Mouse (Mus musculus) B cell, adult 2 months (primary cell): ENCODE results near the gene Cbfb.
"Not testable (repeated sequence)": the region's sequence is repeated elsewhere in the genome, so short reads cannot be mapped to it uniquely, and the experiment has no call there.

Experiments
- DNase-seq, 2 experiments: peaks; one replicate each; pipeline ENCODE4 v3.0.0; 2022

Cbfb gene

DNA sequence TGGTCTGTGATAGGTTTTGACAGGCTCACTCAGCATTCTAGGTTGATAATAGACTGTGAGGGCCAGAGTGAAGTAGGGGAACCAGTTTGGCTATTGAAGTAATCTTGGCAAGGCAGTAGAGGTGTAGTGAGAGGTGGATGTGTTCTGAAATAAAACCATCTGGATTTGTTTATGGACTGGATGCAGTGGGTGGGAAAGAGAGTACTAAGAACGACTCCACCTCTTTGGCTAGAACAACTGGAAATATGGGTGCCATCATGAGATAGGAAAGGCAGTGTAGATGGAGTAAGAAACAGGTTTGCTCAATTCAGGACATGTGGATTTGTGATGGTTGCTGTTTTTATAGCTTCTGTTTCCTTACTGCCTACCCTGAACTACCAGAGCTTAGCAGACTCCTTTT is 11.7 kb downstream of the Cbfb start:
- no peak for DNase-seq

- no peak for DNase-seq
These were observed 16.1 kb downstream of the Cbfb start for GRCm38 (mm10) chr8:105186467-105187005.

DNA sequence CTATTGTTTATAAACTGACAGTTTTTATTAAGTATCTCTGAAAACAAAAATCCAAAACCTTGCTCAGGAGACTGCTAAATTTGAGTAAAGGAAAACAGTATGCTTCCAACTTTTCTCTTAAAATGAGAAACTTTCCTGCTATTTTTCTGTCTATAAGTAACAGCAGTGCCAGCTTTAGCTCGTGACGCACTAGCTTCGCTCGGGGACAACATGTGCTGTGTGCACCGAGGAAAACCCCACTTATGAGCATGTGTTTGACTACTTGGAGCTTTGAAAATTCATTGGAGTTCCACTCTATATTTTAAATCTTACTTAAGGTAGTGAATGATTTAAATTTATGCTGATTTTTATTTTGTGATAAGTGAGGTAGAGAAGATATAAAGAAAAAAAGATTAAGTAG is 21.7 kb downstream of the Cbfb start:
- no peak for DNase-seq

DNA sequence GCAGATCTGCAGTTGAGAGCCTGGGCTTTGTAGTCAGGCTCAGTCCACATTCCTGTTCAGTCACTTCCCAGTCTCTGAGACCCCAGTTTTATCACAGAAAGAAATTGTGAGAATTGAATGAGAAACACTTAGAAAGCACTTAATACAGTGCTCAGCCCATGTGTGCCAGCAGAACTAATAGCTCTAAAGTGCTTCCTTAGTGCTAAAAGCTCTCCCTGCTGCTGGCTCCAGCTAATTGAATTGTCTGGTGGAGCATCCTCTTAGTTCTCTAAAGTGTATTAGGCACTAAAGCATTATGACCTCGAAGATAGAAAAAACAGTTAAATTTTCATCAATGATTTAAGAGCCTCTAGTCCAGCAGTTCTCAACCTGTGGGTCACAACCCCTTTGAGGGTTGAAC is 35.3 kb downstream of the Cbfb start:
- DNase-seq, result no peak

- no peak for DNase-seq
These were observed 36.3 kb downstream of the Cbfb start for GRCm38 (mm10) chr8:105206766-105207275.

GRCm38 (mm10) chr8:105207675-105208273 is 37.3 kb downstream of the Cbfb start:
- DNase-seq, result no peak

DNA sequence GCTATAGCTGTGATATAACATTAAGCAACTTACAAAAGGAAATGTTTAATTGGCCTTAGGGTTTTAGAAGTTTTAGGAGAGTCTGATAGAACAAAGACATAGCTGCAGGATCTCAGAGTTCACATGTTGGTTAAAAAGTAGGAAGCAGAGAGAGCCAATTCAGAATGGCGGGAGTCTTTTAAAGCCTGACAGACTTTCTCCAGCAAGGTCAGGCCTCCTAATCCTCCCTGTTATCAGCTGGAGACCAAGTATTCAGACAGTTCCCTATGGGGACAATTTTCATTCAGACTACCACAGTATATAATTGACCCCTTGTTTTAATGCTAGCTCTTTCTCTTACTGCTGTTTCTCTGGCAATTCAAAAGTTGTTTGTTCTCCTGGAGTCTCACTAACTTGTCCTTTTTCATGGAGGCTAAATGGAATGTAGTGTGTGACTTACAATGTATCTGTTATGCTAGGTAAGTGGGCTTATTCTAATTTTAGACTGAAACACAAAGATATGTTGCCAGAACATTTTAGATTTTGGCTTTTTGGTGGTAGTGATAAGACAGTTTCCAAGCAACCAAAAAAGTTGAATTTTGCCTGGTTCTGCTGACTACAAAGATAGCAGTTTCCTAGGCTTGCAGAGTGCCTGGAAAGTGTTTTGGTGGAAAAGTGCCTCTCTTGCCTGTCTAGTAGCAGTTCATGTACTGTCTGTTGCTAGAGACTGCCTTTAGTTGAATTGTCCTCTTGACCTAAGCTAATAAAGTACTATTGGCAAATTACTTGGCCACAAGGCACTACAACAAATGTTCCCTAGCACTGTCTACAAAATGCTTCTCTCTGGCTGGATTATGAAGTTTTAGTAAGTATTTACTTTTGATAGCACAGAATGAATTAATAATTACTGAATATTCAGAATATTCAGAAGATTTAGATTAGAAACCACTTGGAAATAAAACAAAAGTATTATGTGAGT is 39.0 kb downstream of the Cbfb start:
- DNase-seq, result no peak

DNA sequence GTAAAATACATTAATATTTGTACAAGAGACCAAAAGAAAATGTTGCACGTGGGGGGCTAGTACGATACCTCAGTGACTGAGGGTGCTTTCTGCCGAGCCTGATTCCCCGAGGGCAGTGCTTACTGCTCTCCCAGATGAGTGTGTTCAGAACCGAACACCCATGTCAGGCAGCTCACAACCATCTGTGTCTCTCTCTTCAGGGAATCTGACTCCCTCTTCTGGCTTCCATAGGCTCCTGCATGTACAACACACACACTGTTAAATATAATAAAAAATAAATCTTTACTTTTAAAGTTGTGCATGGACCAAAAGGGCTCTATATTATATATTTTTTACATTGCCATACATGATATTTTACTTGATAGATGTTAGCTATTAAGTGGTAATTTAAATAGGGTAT is 43.6 kb downstream of the Cbfb start:
- DNase-seq, result no peak

- DNase-seq, result peak; percentile 23 to 30
These were observed 47.5 kb downstream of the Cbfb start for GRCm38 (mm10) chr8:105217926-105218522.

- no peak for DNase-seq
These were observed 53.4 kb downstream of the Cbfb start for GRCm38 (mm10) chr8:105223850-105224249.

DNA sequence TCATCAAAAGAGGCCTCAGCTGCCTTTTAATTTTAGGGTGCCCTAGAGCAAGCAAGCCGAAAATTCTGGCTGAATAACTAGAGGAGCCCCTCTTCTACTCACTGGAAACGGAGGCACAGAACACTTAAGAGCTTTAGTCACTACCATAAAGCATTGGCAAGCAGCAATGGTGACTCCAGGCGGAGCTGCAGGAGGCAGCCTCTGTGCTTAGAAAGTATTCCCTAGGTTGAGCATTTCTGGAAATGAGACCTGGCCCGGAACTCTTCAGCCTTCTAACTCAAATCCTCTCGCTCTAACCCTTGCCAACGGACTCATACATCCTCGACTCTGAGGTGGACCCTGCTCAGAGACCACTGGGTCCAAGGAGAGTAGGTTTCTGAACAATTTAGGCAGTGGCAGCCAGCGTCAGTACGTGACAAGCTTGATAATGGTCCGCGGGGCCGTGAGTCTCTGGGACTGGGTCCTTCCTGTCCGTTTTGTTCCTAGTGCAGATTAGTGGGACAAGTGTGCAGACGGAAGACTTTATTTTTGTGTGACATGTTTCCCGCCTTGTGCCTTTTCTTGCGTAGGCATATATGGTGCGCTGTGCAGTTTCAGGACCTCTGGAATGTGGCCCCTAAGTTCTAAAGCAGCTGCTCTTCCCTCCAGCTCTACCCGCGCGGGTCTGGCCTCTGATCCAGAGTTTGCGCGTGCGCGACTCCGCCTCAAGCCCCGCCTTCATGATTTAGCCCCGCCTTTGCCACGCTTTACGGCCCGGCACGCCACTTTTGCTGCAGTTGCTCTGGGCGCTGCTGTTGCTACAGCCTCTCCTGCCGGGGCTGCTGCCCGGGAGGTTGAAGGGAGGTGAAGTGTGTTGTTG is 54.2 kb downstream of the Cbfb start, which contains the start of gene D230025D16Rik:
Gene D230025D16Rik, plus strand, starts transcription at position 733 of the 859 bp plus-strand sequence.
- DNase-seq, result peak; percentile 98

DNA sequence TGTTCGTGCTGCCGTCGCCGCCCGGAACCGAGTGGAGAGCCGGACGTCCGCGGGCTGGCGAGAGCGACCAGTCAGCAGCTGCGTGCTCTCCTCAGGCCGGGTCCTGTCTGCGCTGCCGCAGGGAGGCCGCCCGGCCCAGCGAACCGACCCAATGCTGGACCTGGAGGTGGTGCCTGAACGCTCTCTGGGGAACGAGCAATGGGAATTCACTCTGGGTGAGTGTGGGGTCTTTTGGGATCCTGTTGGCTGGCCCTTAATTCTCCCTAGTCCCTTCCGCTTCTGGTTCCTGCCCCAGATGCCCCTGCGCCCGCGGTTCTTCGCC is 54.8 kb downstream of the Cbfb start:
- no peak for DNase-seq

DNA sequence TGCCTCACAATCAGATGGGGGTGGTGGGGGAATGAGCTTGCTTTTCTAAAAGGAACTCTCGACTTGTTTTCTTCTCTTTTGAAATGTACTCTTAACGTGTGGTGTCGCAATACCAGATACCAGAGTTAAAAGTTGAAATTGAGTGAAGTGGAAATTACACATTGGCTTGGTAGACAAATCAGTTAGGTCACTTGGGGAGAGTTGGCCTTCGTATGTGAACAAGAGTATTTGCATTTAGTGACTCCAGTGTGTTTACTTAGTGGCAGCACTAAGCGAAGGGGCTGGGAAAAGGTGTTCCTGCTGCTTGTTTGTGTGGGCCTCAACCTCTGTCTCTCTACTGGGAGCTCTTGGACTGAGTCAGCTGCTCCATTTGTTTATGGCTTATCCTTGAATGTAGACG is 55.4 kb downstream of the Cbfb start:
- no peak for DNase-seq

DNA sequence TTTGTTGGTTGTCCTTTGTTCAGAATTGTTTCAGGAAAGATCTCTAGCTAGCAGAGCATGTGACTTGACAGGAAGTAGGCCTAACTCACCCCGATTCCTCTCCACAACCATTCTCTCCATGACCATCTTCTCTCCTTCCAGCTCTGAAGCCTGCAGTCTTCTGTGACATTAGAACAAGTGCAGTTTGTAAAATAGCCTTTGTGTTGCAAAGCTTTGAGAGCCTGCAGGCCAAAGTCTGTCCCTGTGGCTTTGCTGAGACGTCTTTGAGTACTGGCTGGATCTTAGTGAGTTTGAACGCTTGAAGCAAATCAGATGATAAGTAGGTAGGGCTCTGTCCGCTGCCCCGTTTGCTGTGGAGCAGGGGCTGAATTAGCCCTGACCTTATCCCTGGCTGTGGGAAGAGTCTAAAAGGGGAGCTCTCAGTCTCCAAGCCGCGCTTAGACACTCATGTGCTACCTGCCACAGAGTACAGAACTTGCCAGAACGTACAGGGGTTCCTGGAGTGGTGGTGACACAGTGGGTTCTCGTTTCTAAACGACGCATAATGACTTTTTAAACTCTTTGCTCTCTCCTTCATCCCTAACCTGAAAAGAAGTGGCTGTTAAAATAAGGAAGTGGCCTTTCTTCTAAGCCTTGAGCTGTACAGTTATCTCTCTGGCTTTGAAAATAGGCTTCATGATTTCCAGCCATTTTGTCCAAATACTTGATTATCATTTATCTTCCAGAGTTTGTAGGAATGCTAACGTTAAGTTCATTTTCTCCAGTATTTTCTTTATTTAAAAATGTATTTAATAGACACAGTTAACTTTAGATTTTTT is 61.2 kb downstream of the Cbfb start:
- no peak for DNase-seq

DNA sequence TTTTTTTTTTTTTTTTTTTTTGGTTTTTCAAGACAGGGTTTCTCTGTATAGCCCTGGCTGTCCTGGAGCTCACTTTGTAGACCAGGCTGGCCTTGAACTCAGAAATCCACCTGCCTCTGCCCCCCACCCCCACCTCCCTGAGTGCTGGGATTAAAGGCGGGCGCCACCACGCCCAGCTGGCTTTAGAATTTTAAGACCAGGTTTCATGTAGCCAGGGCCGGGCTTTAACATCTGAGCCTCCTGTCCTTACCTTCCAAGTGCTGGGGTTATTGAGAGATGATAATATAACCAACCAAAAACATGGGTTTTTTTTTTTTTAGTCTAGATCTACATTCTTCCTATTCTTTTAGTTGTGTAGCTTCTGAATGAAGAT is 61.8 kb downstream of the Cbfb start:
- DNase-seq, result not testable (repeated sequence)

DNA sequence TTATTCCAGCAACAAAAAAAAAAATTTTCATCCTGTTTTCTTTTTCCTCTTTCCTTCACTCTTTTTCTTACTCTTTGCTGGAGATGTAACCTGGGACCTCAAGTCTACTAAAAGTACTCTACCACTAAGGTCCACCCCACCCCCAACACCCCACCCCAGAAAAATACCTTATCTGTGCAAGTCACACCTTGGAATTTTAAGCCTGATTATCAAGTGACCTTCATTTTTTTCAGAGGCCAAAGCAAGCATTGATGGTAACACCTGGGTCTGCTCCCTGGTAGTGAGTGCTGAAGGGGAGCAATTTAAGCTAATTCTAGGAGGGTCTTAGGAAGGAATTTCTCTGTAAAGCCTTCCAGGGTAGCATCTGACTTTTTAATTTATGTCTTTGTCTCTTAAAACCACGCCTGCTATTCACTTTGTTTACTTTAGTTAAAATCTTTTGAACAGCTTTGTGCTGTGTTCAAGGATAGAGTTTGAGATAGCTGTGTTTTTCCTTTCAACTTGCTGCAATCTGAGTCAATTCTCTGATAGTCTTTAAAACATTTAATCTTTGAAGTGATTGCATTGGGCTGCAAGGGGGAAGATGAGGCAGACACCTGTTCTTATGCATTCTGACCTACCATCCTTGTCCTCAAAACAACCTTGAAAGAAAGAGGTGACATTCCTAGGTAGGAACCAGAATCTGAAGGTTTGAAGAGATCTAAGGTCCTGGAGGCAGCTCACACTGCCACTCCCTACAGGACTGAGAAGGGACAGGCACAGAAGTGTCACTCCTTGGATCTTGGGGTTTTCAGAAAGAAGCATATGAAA is 62.9 kb downstream of the Cbfb start:
- DNase-seq, result no peak

DNA sequence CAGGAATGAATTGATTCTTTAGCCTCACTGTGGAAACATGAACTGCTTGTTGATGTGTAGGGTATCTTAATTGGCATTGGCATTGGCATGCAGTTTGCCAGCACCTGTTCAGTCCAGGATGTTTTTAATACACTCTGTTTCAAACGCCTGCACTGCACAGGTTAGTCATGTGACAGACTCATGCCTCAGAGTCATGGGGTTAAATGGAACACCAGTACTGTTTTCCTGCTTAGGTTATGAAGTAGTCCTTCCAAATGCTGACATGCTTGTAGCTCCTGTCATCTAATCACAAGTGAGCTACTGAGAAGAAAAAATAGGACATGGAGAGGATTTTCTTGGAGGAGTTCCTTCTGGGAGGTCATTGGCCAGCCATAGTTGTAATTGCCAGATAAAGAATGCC is 64.7 kb downstream of the Cbfb start:
- DNase-seq, result no peak

DNA sequence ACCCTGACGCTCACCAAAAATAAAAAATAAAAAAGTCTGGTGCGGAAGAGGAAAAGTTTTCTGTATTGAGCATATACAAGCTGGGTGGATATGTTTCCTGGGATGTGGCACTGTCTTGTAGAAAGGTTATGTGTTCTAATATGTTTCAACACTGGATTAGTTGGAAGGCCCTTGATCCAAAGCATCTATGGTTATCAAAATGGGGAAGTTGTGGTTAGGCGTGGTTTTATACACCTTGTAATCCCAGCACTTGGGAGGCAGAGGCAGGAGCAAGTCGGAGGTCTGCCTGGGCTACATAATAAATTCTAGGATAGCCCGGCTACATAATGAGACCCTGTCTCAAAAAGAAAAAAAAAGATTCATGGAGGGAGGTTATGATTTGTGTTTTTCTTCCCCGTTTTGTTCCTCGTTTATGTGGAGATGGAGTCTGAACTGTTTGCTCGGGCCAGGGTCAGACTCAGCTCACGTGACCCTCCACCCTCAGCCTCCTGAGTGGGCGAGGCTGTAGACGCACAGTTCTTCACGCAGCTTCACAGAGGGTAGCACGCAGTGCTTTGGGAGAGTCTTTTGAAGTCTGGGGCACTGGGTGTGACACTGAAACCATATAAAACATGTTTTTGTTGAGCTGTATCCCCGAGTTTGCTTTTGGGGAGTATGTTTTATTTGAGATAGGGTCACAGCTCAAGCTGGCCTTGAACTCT is 67.1 kb downstream of the Cbfb start:
- DNase-seq, result no peak

- DNase-seq, result no peak
These were observed 70.5 kb downstream of the Cbfb start for GRCm38 (mm10) chr8:105241016-105241415.

DNA sequence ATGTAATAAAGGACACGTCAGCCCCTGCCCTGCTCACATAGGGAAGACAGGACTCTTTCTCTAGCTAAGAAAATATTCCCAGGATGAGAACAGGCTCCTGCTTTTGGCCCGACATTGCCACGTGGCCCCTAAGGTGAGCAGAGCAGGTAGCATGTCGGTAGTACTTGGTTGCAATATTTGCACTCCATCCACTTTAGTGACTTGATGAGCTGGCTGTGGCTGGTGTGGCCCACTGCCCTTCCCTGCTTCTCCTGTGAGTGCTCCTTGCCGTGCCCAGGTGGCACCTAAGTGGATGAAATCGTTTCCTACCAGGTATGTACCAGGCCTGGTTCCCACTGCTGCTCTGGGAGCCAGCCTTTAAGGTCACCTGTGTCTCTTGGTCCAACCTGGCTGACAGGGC is 81.5 kb downstream of the Cbfb start:
- no peak for DNase-seq
